Comparison of ENCODE assay signal across 21 mouse cellular contexts in genomic region chr10:37404407-37404806, GRCm38 (mm10).
A peak's percentile ranks its signal among the peaks of the same experiment; 100 is the strongest.
DNase-seq lines count a peak whose midpoint lies in the region; ATAC-seq and TF ChIP-seq lines count a peak whose summit lies in the region.
"Had no signal": no experiment of that assay in that cellular context is flagged by ENCODE, and none has a peak within 500 bp of the region (broad histone marks: within the 10 kb centered on the region; RNA-seq: fewer than 3 reads in every experiment).

No protein-coding gene starts in this region.

- peaks cover 19% of the 10 kb centered on the region for H3K4me1 ChIP-seq in forebrain, embryonic 13.5 days
- H3K4me1 ChIP-seq in forebrain, embryonic 11.5 days (replicated peaks; ENCODE audit: control insufficient read depth, insufficient read depth, low read length): no peaks in the 10 kb centered on the region
- H3K4me1 ChIP-seq in forebrain, embryonic 15.5 days: peaks cover 14% of the 10 kb centered on the region
- 0 out of 2 replicates have a peak, but pooled peaks cover 2% of the 10 kb centered on the region for H3K4me1 ChIP-seq in forebrain, embryonic 12.5 days

- H3K4me3 ChIP-seq in forebrain, embryonic 13.5 days: no peak overlapping the region
- no peak overlapping the region for H3K4me3 ChIP-seq in forebrain, embryonic 11.5 days (ENCODE audit: low read depth, low read length)
- no peak overlapping the region for H3K4me3 ChIP-seq in forebrain, embryonic 15.5 days
- no peak overlapping the region for H3K4me3 ChIP-seq in forebrain, embryonic 12.5 days (replicated peaks)
- H3K4me3 ChIP-seq: embryonic facial prominence, embryonic 10.5 days; embryonic facial prominence, embryonic 12.5 days had no signal

- no peak overlapping the region for H3K27ac ChIP-seq in forebrain, embryonic 13.5 days
- H3K27ac ChIP-seq in forebrain, embryonic 11.5 days (ENCODE audit: low read depth, low read length): no peak overlapping the region
- H3K27ac ChIP-seq in forebrain, embryonic 15.5 days (replicated peaks): no peak overlapping the region
- H3K27ac ChIP-seq in forebrain, embryonic 12.5 days: no peak overlapping the region
- H3K27ac ChIP-seq: embryonic facial prominence, embryonic 10.5 days; embryonic facial prominence, embryonic 12.5 days had no signal

- no peak overlapping the region for H3K4me2 ChIP-seq in forebrain, embryonic 13.5 days
- no peak overlapping the region for H3K4me2 ChIP-seq in forebrain, embryonic 11.5 days (ENCODE audit: low read depth, low read length, severe bottlenecking)
- H3K4me2 ChIP-seq in forebrain, embryonic 15.5 days (replicated peaks): no peak overlapping the region
- H3K4me2 ChIP-seq in forebrain, embryonic 12.5 days: no peak overlapping the region
- H3K4me2 ChIP-seq: embryonic facial prominence, embryonic 12.5 days had no signal

- no peak for DNase-seq in forebrain, embryonic 11.5 days (ENCODE audit: low spot score)
- peak; percentile 52 for DNase-seq in brain, embryonic 14.5 days (ENCODE audit: low read depth)
- DNase-seq: adrenal gland, adult 8-10 months; adrenal gland, postnatal 14 days; adrenal gland, postnatal 36 days; B cell, adult 2 months; cerebellum, adult 11 months; cerebellum, adult 2 months; cerebellum, adult 9-10 months; cerebellum, postnatal 10 days; cerebellum, postnatal 25 days had no signal

- H3K27me3 ChIP-seq in forebrain, embryonic 13.5 days: no peaks in the 10 kb centered on the region
- no peaks in the 10 kb centered on the region for H3K27me3 ChIP-seq in forebrain, embryonic 11.5 days (ENCODE audit: control insufficient read depth, insufficient read depth, low read length)
- H3K27me3 ChIP-seq in forebrain, embryonic 15.5 days: no peaks in the 10 kb centered on the region
- H3K27me3 ChIP-seq in forebrain, embryonic 12.5 days: no peaks in the 10 kb centered on the region
- H3K27me3 ChIP-seq: CH12.LX; embryonic facial prominence, embryonic 12.5 days; Patski had no signal

- TF ChIP-seq CTCF in brain, embryonic 14.5 days (IDR thresholded peaks at IDR 0.05; ENCODE audit: borderline replicate concordance, extremely low read depth, insufficient read depth, insufficient read length): no peak

- H3K36me3 ChIP-seq in forebrain, embryonic 13.5 days (ENCODE audit: poor library complexity, severe bottlenecking): no peaks in the 10 kb centered on the region
- H3K36me3 ChIP-seq in forebrain, embryonic 11.5 days (ENCODE audit: control insufficient read depth, insufficient read depth, low read length): no peaks in the 10 kb centered on the region
- H3K36me3 ChIP-seq in forebrain, embryonic 15.5 days: no peaks in the 10 kb centered on the region
- no peaks in the 10 kb centered on the region for H3K36me3 ChIP-seq in forebrain, embryonic 12.5 days (replicated peaks)
- H3K36me3 ChIP-seq: embryonic facial prominence, embryonic 10.5 days; embryonic facial prominence, embryonic 12.5 days; G1E had no signal

- no peak overlapping the region for H3K9ac ChIP-seq in forebrain, embryonic 13.5 days
- no peak overlapping the region for H3K9ac ChIP-seq in forebrain, embryonic 11.5 days (ENCODE audit: low read length)
- H3K9ac ChIP-seq in forebrain, embryonic 15.5 days (replicated peaks): no peak overlapping the region
- no peak overlapping the region for H3K9ac ChIP-seq in forebrain, embryonic 12.5 days
- H3K9ac ChIP-seq: embryonic facial prominence, embryonic 12.5 days had no signal

- ATAC-seq in forebrain, embryonic 13.5 days: peak; percentile 37; the same call in 1 of the 2 replicates
- no peak for ATAC-seq in forebrain, embryonic 11.5 days (replicated peaks; ENCODE audit: low FRiP score)
- peak; percentile 59 for ATAC-seq in forebrain, embryonic 15.5 days (replicated peaks)
- ATAC-seq in forebrain, embryonic 12.5 days (ENCODE audit: low FRiP score): no peak
- ATAC-seq: activated CD4-positive, CD25-positive, alpha-beta regulatory T cell, adult 4 months; CD4-positive, CD25-positive, alpha-beta regulatory T cell, adult 4 months; Patski had no signal

- no peaks in the 10 kb centered on the region for H3K9me3 ChIP-seq in forebrain, embryonic 13.5 days (replicated peaks)
- no peaks in the 10 kb centered on the region for H3K9me3 ChIP-seq in forebrain, embryonic 11.5 days (ENCODE audit: control insufficient read depth, low read length)
- no peaks in the 10 kb centered on the region for H3K9me3 ChIP-seq in forebrain, embryonic 15.5 days
- no peaks in the 10 kb centered on the region for H3K9me3 ChIP-seq in forebrain, embryonic 12.5 days
- H3K9me3 ChIP-seq: embryonic facial prominence, embryonic 10.5 days; embryonic facial prominence, embryonic 12.5 days; G1E had no signal

- no peak for TF ChIP-seq POLR2A in brain, embryonic 14.5 days (IDR thresholded peaks at IDR 0.05; ENCODE audit: borderline replicate concordance, extremely low read depth, insufficient read depth, insufficient read length, poor library complexity, severe bottlenecking)

Comparison
In these comparisons a context has a peak if more than half of its experiments do, and no peak if none do; other contexts are left out.
1. ATAC-seq: peak in forebrain, embryonic 13.5 days (single experiment) and forebrain, embryonic 15.5 days (single experiment); none in forebrain, embryonic 11.5 days (single experiment) and forebrain, embryonic 12.5 days (single experiment).